Mouse (Mus musculus): ENCODE measurements around the gene Cenpu. TPM values are rescaled to one million over a fixed set of nuclear protein-coding genes. Genes with fewer than 3 reads are reported as not detected.

The Cenpu gene
- polyA plus RNA-seq, 1 experiment from 2014 or later = 12.3 TPM

DNA sequence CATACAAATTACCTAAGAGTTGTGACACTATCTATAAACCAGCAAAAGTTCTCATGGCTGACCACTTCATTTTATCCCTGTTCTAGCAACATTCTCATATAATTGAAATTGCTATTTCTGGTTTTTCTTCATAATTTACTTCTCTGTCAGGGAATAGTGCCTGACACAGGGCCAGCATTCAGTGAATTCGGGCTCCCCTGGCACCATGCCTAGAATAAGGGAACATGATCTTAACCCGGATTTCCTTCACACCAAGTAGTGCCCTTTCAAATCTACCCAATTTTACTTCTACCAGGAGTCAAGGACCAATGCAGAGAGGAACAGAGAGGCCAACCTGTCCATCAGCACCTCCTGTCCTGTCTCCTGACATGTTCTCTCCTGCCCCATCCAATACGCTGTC is 33.7 kb downstream of the Cenpu start:
- ATAC-seq (ENCODE audit: low read depth) = no peak
- Histone ChIP-seq H3K9me3 (replicated peaks; ENCODE audit: control insufficient read depth, low read length) (no peaks in the 10 kb centered on the region), H3K4me2 (ENCODE audit: low read depth, low read length) (no peak overlapping the region), H3K9ac (ENCODE audit: low read depth, low read length) (no peak overlapping the region), H3K27me3 (ENCODE audit: control insufficient read depth, insufficient read depth, low read depth, low read length) (no peaks in the 10 kb centered on the region), H3K36me3 (ENCODE audit: control insufficient read depth, insufficient read depth) (peaks cover 12% of the 10 kb centered on the region; the same call in 1 of the 2 replicates), H3K4me1 (ENCODE audit: control insufficient read depth, low read depth, low read length) (peaks cover 6% of the 10 kb centered on the region), H3K4me3 (ENCODE audit: low read depth, low read length) (no peak overlapping the region), H3K27ac (ENCODE audit: low read length) (no peak overlapping the region)
- WGBS (ENCODE audit: insufficient replicate concordance) = 80% methylated on average over 3 of the region's 3 CpGs

DNA sequence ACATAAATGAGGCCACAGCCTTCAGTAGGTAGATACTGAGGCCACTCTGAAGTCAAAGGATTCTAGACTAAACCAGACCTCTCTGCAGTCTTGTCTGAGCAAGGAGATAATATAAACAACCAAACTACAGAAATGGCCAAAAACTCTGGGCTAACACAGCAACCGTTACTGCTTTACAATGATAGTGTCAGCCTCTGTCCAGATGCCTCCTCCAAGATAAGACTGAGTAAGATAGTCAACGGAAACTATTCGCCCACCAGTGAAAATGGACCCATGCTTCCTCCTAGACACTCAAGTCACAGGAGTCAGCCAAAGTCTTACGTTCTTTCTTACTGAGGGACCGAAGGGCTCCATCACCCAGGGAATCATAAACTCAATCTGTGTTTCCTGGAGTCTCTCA is 36.1 kb downstream of the Cenpu start:
- H3K9me3 ChIP-seq (replicated peaks; ENCODE audit: control insufficient read depth, low read length) = no peaks in the 10 kb centered on the region
- H3K4me1 ChIP-seq (ENCODE audit: control insufficient read depth, low read depth, low read length) = peaks cover 6% of the 10 kb centered on the region
- peaks cover 7% of the 10 kb centered on the region for H3K36me3 ChIP-seq (ENCODE audit: control insufficient read depth, insufficient read depth)
- H3K9ac ChIP-seq (ENCODE audit: low read depth, low read length) = no peak overlapping the region
- H3K4me3 ChIP-seq (ENCODE audit: low read depth, low read length) = no peak overlapping the region
- peak; percentile 83 for ATAC-seq (ENCODE audit: low read depth)
- 16% methylated on average over 5 of the region's 5 CpGs for WGBS (ENCODE audit: insufficient replicate concordance)
- H3K4me2 ChIP-seq (ENCODE audit: low read depth, low read length) = peak overlapping the region; percentile 16; the same call in 1 of the 2 replicates
- no peaks in the 10 kb centered on the region for H3K27me3 ChIP-seq (ENCODE audit: control insufficient read depth, insufficient read depth, low read depth, low read length)
- H3K27ac ChIP-seq (ENCODE audit: low read length) = peak overlapping the region; percentile 80

DNA sequence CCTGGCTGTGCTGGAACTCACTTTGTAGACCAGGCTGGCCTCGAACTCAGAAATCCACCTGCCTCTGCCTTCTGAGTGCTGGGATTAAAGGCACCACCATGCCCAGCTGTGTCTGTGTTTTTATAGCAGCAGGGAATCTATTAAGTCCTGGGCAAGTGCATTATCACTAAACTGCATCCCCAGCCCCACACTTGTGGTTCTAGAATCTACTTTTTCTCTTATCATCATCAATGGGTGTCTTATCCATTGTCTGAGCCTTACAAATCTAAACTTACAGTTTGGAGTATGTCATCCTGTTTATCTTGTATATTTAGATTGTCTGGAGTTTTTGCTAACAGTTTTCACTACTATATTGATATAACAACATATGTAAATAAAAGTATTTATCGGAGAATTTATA is 36.8 kb downstream of the Cenpu start:
- Histone ChIP-seq H3K4me1 (ENCODE audit: control insufficient read depth, low read depth, low read length) (peaks cover 6% of the 10 kb centered on the region), H3K9ac (ENCODE audit: low read depth, low read length) (no peak overlapping the region), H3K4me3 (ENCODE audit: low read depth, low read length) (no peak overlapping the region), H3K36me3 (ENCODE audit: control insufficient read depth, insufficient read depth) (peaks cover 13% of the 10 kb centered on the region), H3K27ac (ENCODE audit: low read length) (no peak overlapping the region), H3K27me3 (ENCODE audit: control insufficient read depth, insufficient read depth, low read depth, low read length) (no peaks in the 10 kb centered on the region), H3K9me3 (replicated peaks; ENCODE audit: control insufficient read depth, low read length) (no peaks in the 10 kb centered on the region), H3K4me2 (ENCODE audit: low read depth, low read length) (no peak overlapping the region)
- 44% methylated on average over 2 of the region's 2 CpGs for WGBS (ENCODE audit: insufficient replicate concordance)
- ATAC-seq (ENCODE audit: low read depth) = peak; percentile 73

DNA sequence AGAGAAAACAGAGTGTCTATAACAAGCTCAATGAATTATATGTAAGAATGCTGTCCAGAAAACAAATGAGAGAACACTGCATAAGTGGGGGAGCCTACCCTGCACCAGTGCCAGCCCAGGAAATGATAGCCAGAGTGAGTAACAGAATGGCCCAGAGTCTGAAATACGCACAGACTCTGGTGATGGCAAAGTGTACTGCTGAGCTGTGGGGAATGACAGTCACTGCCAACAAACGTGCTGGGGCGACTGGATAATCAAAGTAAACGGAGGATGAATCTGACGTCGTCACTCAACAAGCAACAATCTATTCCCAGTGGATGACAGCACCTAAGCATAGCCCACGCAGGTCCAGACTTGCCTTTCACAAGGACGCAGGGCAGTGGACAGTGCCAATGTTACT is 41.2 kb downstream of the Cenpu start:
- no peak overlapping the region for H3K4me2 ChIP-seq (ENCODE audit: low read depth, low read length)
- no peak for ATAC-seq (ENCODE audit: low read depth)
- H3K4me3 ChIP-seq (ENCODE audit: low read depth, low read length) = no peak overlapping the region
- no peaks in the 10 kb centered on the region for H3K27me3 ChIP-seq (ENCODE audit: control insufficient read depth, insufficient read depth, low read depth, low read length)
- H3K4me1 ChIP-seq (ENCODE audit: control insufficient read depth, low read depth, low read length) = peaks cover 4% of the 10 kb centered on the region
- WGBS (ENCODE audit: insufficient replicate concordance) = 72% methylated on average over 8 of the region's 8 CpGs
- no peak overlapping the region for H3K27ac ChIP-seq (ENCODE audit: low read length)
- no peak overlapping the region for H3K9ac ChIP-seq (ENCODE audit: low read depth, low read length)
- H3K9me3 ChIP-seq (replicated peaks; ENCODE audit: control insufficient read depth, low read length) = no peaks in the 10 kb centered on the region
- peaks cover 9% of the 10 kb centered on the region for H3K36me3 ChIP-seq (ENCODE audit: control insufficient read depth, insufficient read depth)

DNA sequence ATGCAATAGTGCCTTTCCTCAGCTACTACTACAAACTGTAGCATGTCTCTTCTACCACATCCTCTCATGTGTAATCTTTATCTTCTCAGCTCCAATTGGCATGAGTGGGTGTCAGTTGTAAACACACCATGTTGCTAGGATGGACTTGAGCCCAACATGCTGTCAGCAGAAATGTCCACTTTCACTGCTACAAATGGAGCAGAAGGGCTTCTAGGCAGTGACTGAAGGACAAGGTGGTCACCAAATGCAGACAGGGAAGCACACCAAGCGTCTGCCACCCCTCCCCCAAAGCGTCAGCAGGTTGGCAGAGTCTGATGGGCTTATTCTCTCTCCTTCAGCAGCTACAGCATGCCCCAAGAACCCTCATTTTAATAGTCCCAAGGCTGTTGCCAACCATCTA is 41.9 kb downstream of the Cenpu start:
- H3K9ac ChIP-seq (ENCODE audit: low read depth, low read length) = no peak overlapping the region
- H3K27me3 ChIP-seq (ENCODE audit: control insufficient read depth, insufficient read depth, low read depth, low read length) = no peaks in the 10 kb centered on the region
- H3K4me1 ChIP-seq (ENCODE audit: control insufficient read depth, low read depth, low read length) = peaks cover 7% of the 10 kb centered on the region
- ATAC-seq (ENCODE audit: low read depth) = no peak
- WGBS (ENCODE audit: insufficient replicate concordance) = 69% methylated on average over 2 of the region's 2 CpGs
- no peak overlapping the region for H3K27ac ChIP-seq (ENCODE audit: low read length)
- no peak overlapping the region for H3K4me2 ChIP-seq (ENCODE audit: low read depth, low read length)
- no peak overlapping the region for H3K4me3 ChIP-seq (ENCODE audit: low read depth, low read length)
- no peaks in the 10 kb centered on the region for H3K9me3 ChIP-seq (replicated peaks; ENCODE audit: control insufficient read depth, low read length)
- H3K36me3 ChIP-seq (ENCODE audit: control insufficient read depth, insufficient read depth) = peaks cover 9% of the 10 kb centered on the region

DNA sequence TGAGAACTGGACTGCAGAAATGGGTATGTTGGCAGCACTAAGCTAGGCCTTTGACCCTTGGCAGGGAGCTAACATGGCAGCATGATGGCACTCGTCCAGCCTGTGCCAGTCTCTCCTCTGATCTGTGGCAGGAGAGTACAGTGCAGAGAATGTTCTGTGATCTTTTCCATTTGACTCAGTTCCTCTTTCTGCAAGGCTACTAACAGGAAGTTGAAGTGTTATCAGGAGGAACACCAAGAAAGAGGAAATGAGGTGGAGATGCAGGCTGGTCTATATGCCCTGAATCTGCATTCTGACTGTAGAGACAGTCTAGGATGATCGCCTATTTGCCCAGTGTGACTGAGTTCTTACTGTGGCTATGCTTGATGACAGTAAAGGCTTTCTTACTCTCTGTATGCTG is 43.8 kb downstream of the Cenpu start:
- Histone ChIP-seq H3K36me3 (ENCODE audit: control insufficient read depth, insufficient read depth) (peaks cover 7% of the 10 kb centered on the region; the same call in 1 of the 2 replicates), H3K9me3 (replicated peaks; ENCODE audit: control insufficient read depth, low read length) (no peaks in the 10 kb centered on the region), H3K4me1 (ENCODE audit: control insufficient read depth, low read depth, low read length) (peaks cover 10% of the 10 kb centered on the region), H3K4me2 (ENCODE audit: low read depth, low read length) (no peak overlapping the region), H3K4me3 (ENCODE audit: low read depth, low read length) (no peak overlapping the region), H3K27ac (ENCODE audit: low read length) (no peak overlapping the region), H3K9ac (ENCODE audit: low read depth, low read length) (no peak overlapping the region), H3K27me3 (ENCODE audit: control insufficient read depth, insufficient read depth, low read depth, low read length) (no peaks in the 10 kb centered on the region)
- 27% methylated on average over 2 of the region's 2 CpGs for WGBS (ENCODE audit: insufficient replicate concordance)
- no peak for ATAC-seq (ENCODE audit: low read depth)

DNA sequence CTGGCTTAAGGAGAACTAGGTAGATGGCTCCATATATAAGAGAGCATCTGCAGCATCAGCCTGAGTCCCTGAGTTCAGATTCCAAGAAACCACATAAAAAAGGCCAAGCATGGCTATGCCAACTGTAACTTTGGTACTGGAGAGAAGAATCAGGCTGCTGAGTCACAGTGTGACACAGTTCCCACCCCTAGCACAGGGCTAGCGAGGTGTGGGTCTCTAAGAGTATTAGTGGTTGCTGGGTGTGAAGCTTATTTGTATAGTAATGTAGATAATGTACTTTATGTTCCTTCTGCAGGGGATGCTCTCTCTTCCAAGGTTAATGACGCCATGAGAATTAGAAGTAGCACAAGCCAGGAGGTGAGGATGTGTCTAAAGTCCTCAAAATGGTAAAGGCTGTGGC is 44.7 kb downstream of the Cenpu start:
- no peaks in the 10 kb centered on the region for H3K27me3 ChIP-seq (ENCODE audit: control insufficient read depth, insufficient read depth, low read depth, low read length)
- no peak overlapping the region for H3K9ac ChIP-seq (ENCODE audit: low read depth, low read length)
- no peak for ATAC-seq (ENCODE audit: low read depth)
- H3K4me1 ChIP-seq (ENCODE audit: control insufficient read depth, low read depth, low read length) = peaks cover 10% of the 10 kb centered on the region
- no peak overlapping the region for H3K4me2 ChIP-seq (ENCODE audit: low read depth, low read length)
- no peaks in the 10 kb centered on the region for H3K9me3 ChIP-seq (replicated peaks; ENCODE audit: control insufficient read depth, low read length)
- H3K4me3 ChIP-seq (ENCODE audit: low read depth, low read length) = no peak overlapping the region
- H3K36me3 ChIP-seq (ENCODE audit: control insufficient read depth, insufficient read depth) = peaks cover 7% of the 10 kb centered on the region; the same call in 1 of the 2 replicates
- no peak overlapping the region for H3K27ac ChIP-seq (ENCODE audit: low read length)
- 69% methylated on average over 2 of the region's 2 CpGs for WGBS (ENCODE audit: insufficient replicate concordance)

DNA sequence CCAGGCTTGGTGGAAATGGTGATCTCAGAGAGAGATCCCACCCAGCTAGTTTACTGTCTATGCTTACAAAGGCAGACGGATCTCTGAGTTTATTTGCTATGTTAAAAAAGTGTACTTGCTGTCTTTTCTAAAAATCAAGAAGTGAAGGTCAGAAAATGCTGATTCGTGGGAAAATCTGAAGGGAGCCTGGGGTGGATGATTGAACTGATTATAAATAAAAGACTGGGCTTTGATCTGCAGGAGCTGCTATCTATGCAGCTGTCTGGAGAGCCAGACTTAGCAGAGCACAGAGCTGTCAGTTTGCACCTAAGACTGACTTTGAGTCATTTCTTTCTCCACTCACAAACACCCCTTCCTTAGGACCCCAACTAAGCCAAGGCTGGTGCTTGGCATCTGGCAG is 45.6 kb downstream of the Cenpu start:
- H3K27ac ChIP-seq (ENCODE audit: low read length) = no peak overlapping the region
- no peak overlapping the region for H3K4me3 ChIP-seq (ENCODE audit: low read depth, low read length)
- peaks cover 7% of the 10 kb centered on the region for H3K36me3 ChIP-seq (ENCODE audit: control insufficient read depth, insufficient read depth)
- 45% methylated on average over 2 of the region's 2 CpGs for WGBS (ENCODE audit: insufficient replicate concordance)
- peaks cover 10% of the 10 kb centered on the region for H3K4me1 ChIP-seq (ENCODE audit: control insufficient read depth, low read depth, low read length)
- no peak overlapping the region for H3K4me2 ChIP-seq (ENCODE audit: low read depth, low read length)
- H3K9me3 ChIP-seq (replicated peaks; ENCODE audit: control insufficient read depth, low read length) = no peaks in the 10 kb centered on the region
- H3K27me3 ChIP-seq (ENCODE audit: control insufficient read depth, insufficient read depth, low read depth, low read length) = no peaks in the 10 kb centered on the region
- no peak for ATAC-seq (ENCODE audit: low read depth)
- H3K9ac ChIP-seq (ENCODE audit: low read depth, low read length) = no peak overlapping the region

DNA sequence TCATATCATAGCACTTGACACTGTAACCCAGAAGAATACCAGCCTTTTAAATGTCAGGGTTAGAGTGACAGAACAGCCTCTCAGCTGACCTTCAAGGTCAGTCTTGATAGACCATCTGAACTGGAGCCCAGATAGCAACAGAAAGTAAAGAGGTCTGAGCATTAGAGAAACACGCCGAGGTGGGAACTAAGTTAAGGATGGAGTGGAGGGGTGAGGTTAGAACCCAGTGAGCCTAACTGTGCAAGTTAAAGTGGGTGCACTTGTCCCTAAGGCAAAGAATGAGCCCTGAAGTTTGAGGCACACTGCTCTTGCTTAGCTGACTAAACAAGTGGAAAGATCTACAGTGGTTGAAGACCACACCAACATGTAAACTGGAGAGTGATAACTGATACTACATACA is 46.3 kb downstream of the Cenpu start:
- 65% methylated on average over 2 of the region's 2 CpGs for WGBS (ENCODE audit: insufficient replicate concordance)
- ATAC-seq (ENCODE audit: low read depth) = no peak
- Histone ChIP-seq H3K36me3 (ENCODE audit: control insufficient read depth, insufficient read depth) (peaks cover 3% of the 10 kb centered on the region), H3K9me3 (replicated peaks; ENCODE audit: control insufficient read depth, low read length) (no peaks in the 10 kb centered on the region), H3K27ac (ENCODE audit: low read length) (no peak overlapping the region), H3K4me1 (ENCODE audit: control insufficient read depth, low read depth, low read length) (peaks cover 10% of the 10 kb centered on the region), H3K4me3 (ENCODE audit: low read depth, low read length) (no peak overlapping the region), H3K9ac (ENCODE audit: low read depth, low read length) (no peak overlapping the region), H3K27me3 (ENCODE audit: control insufficient read depth, insufficient read depth, low read depth, low read length) (no peaks in the 10 kb centered on the region), H3K4me2 (ENCODE audit: low read depth, low read length) (no peak overlapping the region)

Data from liver, embryonic 16.5 days (tissue).